Mouse (Mus musculus) cerebellum, adult 2 months (tissue): ENCODE results near the gene Gemin2. TPM values are rescaled to one million over a fixed set of nuclear protein-coding genes. Genes with fewer than 3 reads are reported as not detected.
"Not testable (repeated sequence)": the region's sequence is repeated elsewhere in the genome, so short reads cannot be mapped to it uniquely, and the experiment has no call there.

Experiments
- DNase-seq, 2 experiments: peaks; one replicate each; pipeline ENCODE4 v3.0.0; 2021
- H3K27ac ChIP-seq: fragments of 200-500 bp; 2 replicates; pipeline ENCODE4 v1.5.1; 2012; ENCODE audit warnings: low read length, control low read depth, inconsistent platforms; ENCODE audit not compliant: insufficient read depth
- H3K27me3 ChIP-seq: fragments of 200-500 bp; 2 replicates; pipeline ENCODE4 v1.6.1; 2012; ENCODE audit warnings: inconsistent platforms, mild to moderate bottlenecking, low read length, moderate library complexity; ENCODE audit not compliant: control insufficient read depth, insufficient read depth
- H3K4me1 ChIP-seq: fragments of 200-500 bp; 2 replicates; pipeline ENCODE4 v1.6.1; 2011; ENCODE audit warnings: low read length; ENCODE audit not compliant: control insufficient read depth, insufficient read depth
- H3K4me3 ChIP-seq: fragments of 200-500 bp; replicated peaks from 2 replicates; pipeline ENCODE3; 2011; ENCODE audit warnings: mild to moderate bottlenecking, low read depth, low read length, control low read depth; ENCODE audit not compliant: insufficient read depth
- CTCF ChIP-seq: fragments of 200-500 bp; IDR thresholded peaks from 2 replicates; pipeline ENCODE4 v1.5.1; 2011; ENCODE audit warnings: low read depth, mild to moderate bottlenecking, control low read depth, low read length, moderate library complexity, borderline replicate concordance; ENCODE audit not compliant: insufficient read depth
- POLR2A ChIP-seq: fragments of 200-500 bp; IDR thresholded peaks from 2 replicates; pipeline ENCODE4 v1.6.1; 2011; ENCODE audit warnings: low read length, control low read depth, borderline replicate concordance; ENCODE audit not compliant: insufficient read depth
- WGBS: fragments of 180-500 bp; shearing (Covaris S2); methylation state at CpG from one replicate; pipeline ENCODE4 v1.1.7; 2018; 5-methylcytosine and 5-hydroxymethylcytosine counted together
- polyA plus RNA-seq: library from polyadenylated mRNA; depleted of rRNA; stranded (reverse); fragments of >200 nt; gene quantifications from 2 replicates; pipeline ENCODE4 v1.2.3, GENCODE M21; 2012; rRNA removed

Gemin2 gene
- 8.0 and 9.3 TPM in 2 replicates for polyA plus RNA-seq

GRCm38 (mm10) chr12:59013234-59013633 lies at the start of gene Gemin2:
Gene Gemin2 (plus strand): TSS chr12:59013393.
- Histone ChIP-seq H3K27ac (peak within 1 kb of the TSS; percentile 14; the same call in 1 of the 2 replicates), H3K27me3 (no peaks in the 10 kb centered on the region), H3K4me3 (peak within 1 kb of the TSS; percentile 93), H3K4me1 (no peaks in the 10 kb centered on the region; the same call in 1 of the 2 replicates)
- WGBS = under 1% methylated on average over 28 of the region's 28 CpGs
- peak; percentile 92 to 93 for DNase-seq
- TF ChIP-seq POLR2A (peak; percentile 93), CTCF (no peak)

GRCm38 (mm10) chr12:58964583-58964982 lies 48.6 kb upstream of the Gemin2 start:
- Histone ChIP-seq H3K27ac (no peak overlapping the region), H3K4me1 (no peaks in the 10 kb centered on the region), H3K4me3 (no peak overlapping the region), H3K27me3 (no peaks in the 10 kb centered on the region)
- 74% methylated on average over 4 of the region's 4 CpGs for WGBS
- no peak for TF ChIP-seq POLR2A
- peak; percentile 43; the same call in 1 of the 2 replicates for TF ChIP-seq CTCF
- DNase-seq = no peak

DNA sequence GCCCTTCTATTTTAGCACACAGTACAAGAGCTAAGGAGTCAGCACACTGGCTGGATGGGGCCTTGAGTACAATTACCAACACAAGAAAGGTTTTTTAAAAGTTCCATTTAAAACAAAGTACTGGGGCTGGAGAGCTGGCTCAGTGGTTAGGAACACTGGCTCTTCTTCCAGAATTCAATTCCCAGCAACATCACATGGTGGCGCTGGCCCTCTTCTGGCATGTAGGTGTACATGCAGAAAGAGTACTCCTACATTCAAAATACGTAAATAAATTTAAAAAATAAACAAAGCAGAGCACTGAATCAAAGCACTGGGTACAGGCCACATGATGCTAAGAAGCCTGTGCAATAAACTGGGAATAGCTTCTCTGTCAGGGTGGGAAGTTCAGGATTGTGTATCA lies 36.2 kb upstream of the Gemin2 start:
- Histone ChIP-seq H3K27me3 (no peaks in the 10 kb centered on the region), H3K27ac (no peak overlapping the region), H3K4me1 (no peaks in the 10 kb centered on the region), H3K4me3 (no peak overlapping the region)
- 83% methylated on average over 2 of the region's 2 CpGs for WGBS
- TF ChIP-seq POLR2A (no peak), CTCF (peak; percentile 5; the same call in 1 of the 2 replicates)
- no peak for DNase-seq

- H3K27ac ChIP-seq, H3K4me1 ChIP-seq, DNase-seq, H3K4me3 ChIP-seq, H3K27me3 ChIP-seq: not testable (repeated sequence)
- WGBS = 83% methylated on average over 6 of the region's 6 CpGs
These were observed 32.0 kb upstream of the Gemin2 start for GRCm38 (mm10) chr12:58981178-58981661.

- no peak for DNase-seq
- Histone ChIP-seq H3K4me1 (no peaks in the 10 kb centered on the region), H3K27ac (no peak overlapping the region), H3K27me3 (no peaks in the 10 kb centered on the region), H3K4me3 (no peak overlapping the region)
- 88% methylated on average over 3 of the region's 3 CpGs for WGBS
- TF ChIP-seq POLR2A = no peak
- no peak for TF ChIP-seq CTCF
These were observed 27.4 kb upstream of the Gemin2 start for GRCm38 (mm10) chr12:58985766-58986165.

DNA sequence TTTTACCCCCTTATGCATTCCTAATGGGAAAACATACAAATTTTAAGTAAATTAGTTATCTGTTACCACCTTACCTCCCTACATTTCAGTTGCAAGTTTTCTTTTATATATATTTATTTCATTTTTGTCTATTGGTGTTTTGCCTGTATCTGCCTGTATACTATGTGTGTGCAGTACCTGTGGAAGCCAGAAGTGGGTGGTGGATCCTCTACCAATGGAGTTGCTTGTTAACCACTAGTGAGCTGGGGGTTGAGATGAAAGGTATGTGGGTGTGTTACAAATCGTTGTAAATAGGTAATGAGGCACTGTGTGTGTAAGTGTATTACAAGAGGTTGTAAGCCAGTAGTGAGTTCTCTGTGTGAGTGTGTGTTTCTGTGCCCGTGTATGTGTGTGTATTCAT lies 2.7 kb upstream of the Gemin2 start:
- 62% methylated on average over 2 of the region's 2 CpGs for WGBS
- TF ChIP-seq CTCF (no peak), POLR2A (no peak)
- no peak overlapping the region for H3K27ac ChIP-seq
- no peaks in the 10 kb centered on the region; the same call in 1 of the 2 replicates for H3K4me1 ChIP-seq
- no peaks in the 10 kb centered on the region for H3K27me3 ChIP-seq
- DNase-seq = no peak
- H3K4me3 ChIP-seq = no peak overlapping the region

- Histone ChIP-seq H3K27ac (peak overlapping the region; percentile 64), H3K4me3 (peak overlapping the region; percentile 93), H3K27me3 (no peaks in the 10 kb centered on the region), H3K4me1 (no peaks in the 10 kb centered on the region; the same call in 1 of the 2 replicates)
- 1% methylated on average over 25 of the region's 25 CpGs for WGBS
- TF ChIP-seq CTCF (no peak), POLR2A (no peak)
- no peak for DNase-seq
These were observed 1.8 kb upstream of the Gemin2 start for GRCm38 (mm10) chr12:59011275-59011843.
